Mouse (Mus musculus): ENCODE data around the gene Dync1h1. TPM values are rescaled to one million over a fixed set of nuclear protein-coding genes. Genes with fewer than 3 reads are reported as not detected.
A peak's percentile ranks its signal among the peaks of the same experiment; 100 is the strongest.
"Not testable (repeated sequence)": the region's sequence is repeated elsewhere in the genome, so short reads cannot be mapped to it uniquely, and the experiment has no call there.

The Dync1h1 gene
- polyA plus RNA-seq, 1 experiment from 2014 or later: 41.9 TPM

DNA sequence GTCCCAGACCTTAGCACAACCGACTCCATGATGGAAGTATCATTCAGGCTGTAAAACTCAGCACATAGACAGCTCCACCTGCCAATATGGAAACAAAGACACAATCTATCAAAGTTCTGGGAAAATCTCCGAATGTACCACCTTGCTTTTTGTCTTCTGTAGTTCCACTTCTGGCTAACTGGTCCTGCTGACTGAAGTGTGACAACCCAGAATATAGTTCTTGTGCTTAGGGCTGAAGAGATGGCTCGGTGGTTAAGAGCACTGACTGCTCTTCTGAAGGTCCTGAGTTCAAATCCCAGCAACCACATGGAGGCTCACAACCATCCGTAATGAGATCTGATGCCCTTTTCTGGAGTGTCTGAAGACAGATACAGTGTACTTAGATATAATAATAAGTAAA is 104.2 kb downstream of the Dync1h1 start:
- not testable (repeated sequence) for H3K9me3 ChIP-seq (ENCODE audit: control insufficient read depth, low read length); H3K9ac ChIP-seq (ENCODE audit: low read length); H3K4me3 ChIP-seq (ENCODE audit: low read length); H3K4me2 ChIP-seq (ENCODE audit: low read depth, low read length); H3K4me1 ChIP-seq (replicated peaks; ENCODE audit: control insufficient read depth, insufficient read depth, low read length); ATAC-seq (ENCODE audit: low read depth); H3K27me3 ChIP-seq (ENCODE audit: control insufficient read depth, insufficient read depth, low read depth, low read length); H3K36me3 ChIP-seq (ENCODE audit: control insufficient read depth, insufficient read depth, low read length); H3K27ac ChIP-seq (ENCODE audit: low read length)
- WGBS: 82% methylated on average over 4 of the region's 4 CpGs

DNA sequence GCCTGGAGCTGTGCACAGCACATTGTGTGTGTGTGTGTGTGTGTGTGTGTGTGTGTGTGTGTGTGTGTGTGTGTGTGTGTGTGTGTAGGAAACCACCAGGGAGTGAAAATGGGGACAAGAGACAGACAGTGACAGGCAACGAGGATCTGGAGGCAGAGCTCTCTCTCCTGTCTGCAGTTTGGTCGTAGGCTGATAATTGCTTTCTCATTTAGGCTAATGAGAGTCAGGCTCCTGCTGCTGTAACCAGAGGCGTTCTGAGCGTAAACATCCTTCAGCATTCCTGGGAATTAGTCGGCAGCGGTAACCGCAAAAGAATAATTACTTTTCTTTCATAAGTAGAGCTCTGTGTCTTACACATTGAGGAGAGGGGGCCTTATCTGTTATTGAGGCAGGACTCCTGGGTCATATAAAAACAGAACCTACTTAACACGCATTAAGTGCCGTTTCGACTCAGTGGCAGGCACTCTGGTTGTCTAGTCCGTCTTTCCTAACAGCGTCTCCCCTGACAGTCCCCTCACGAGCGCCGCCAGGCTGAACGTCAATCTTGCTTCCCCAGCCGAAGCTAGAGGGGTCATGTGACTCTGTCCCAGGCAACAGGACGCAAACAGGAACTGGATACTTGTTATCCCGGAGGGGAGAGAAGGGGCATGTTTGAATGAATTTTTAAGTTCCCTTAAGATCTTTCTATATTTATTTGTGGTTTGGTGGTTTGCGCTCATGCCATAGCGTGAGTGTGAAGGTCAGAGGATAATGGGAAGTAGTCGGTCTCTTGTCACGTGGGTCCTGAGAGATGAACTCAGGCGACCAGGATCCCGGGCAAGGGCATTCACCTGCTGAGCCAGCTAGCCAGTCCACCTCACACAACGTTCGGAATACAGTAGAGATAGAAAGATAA is 105.3 kb downstream of the Dync1h1 start:
- H3K27me3 ChIP-seq (ENCODE audit: control insufficient read depth, insufficient read depth, low read depth, low read length): no peaks in the 10 kb centered on the region
- H3K9me3 ChIP-seq (ENCODE audit: control insufficient read depth, low read length): no peaks in the 10 kb centered on the region
- H3K27ac ChIP-seq (ENCODE audit: low read length): no peak overlapping the region
- under 1% methylated on average over 27 of the region's 27 CpGs for WGBS
- ATAC-seq (ENCODE audit: low read depth): peak; percentile 83
- peak overlapping the region; percentile 40 for H3K4me3 ChIP-seq (ENCODE audit: low read length)
- no peaks in the 10 kb centered on the region; the same call in 1 of the 2 replicates for H3K4me1 ChIP-seq (replicated peaks; ENCODE audit: control insufficient read depth, insufficient read depth, low read length)
- no peaks in the 10 kb centered on the region for H3K36me3 ChIP-seq (ENCODE audit: control insufficient read depth, insufficient read depth, low read length)
- H3K4me2 ChIP-seq (ENCODE audit: low read depth, low read length): peak overlapping the region; percentile 79
- H3K9ac ChIP-seq (ENCODE audit: low read length): peak overlapping the region; percentile 61

DNA sequence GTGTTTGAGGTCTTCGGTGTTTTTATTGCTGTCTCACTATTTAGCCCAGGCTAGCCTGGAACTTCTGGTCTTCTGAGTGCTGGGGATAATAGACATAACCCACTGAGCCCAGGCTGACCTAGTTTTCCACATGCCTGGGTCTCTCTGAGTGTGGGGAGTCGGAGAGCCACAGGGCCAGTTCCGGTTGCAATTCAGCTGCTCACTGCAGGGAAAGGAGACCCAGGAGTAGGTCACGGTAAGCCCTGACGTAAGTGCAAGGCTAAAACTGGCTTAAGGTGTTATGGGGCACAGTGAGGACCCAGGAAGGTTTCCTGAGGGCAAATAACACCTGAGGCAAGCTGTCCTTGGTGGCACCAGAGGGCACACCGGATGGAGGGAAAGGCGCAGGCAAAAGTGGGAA is 106.2 kb downstream of the Dync1h1 start:
- 84% methylated on average over 7 of the region's 7 CpGs for WGBS
- H3K27me3 ChIP-seq (ENCODE audit: control insufficient read depth, insufficient read depth, low read depth, low read length): no peaks in the 10 kb centered on the region
- H3K4me2 ChIP-seq (ENCODE audit: low read depth, low read length): no peak overlapping the region
- no peaks in the 10 kb centered on the region for H3K9me3 ChIP-seq (ENCODE audit: control insufficient read depth, low read length)
- H3K36me3 ChIP-seq (ENCODE audit: control insufficient read depth, insufficient read depth, low read length): no peaks in the 10 kb centered on the region
- no peak overlapping the region for H3K27ac ChIP-seq (ENCODE audit: low read length)
- no peaks in the 10 kb centered on the region; the same call in 1 of the 2 replicates for H3K4me1 ChIP-seq (replicated peaks; ENCODE audit: control insufficient read depth, insufficient read depth, low read length)
- H3K4me3 ChIP-seq (ENCODE audit: low read length): no peak overlapping the region
- H3K9ac ChIP-seq (ENCODE audit: low read length): no peak overlapping the region
- no peak for ATAC-seq (ENCODE audit: low read depth)

DNA sequence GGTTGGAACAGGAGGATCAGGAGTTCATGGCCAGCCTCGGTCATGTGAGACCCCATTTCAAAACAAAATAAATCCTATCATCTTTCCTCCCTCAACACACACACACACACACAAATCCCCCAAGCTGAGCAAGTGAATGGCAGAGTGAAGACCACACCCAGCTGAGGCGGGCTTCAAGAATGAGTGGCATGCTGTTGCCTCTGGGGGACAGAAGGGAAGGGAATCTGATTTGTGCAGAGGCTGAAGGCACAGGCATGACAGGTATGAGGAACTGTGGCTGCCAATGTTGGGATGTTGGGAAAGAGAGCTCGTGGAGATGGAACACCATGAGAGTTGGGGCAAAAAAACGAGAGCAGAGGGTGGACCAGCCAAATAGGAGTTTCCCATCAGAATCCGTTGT is 110.0 kb downstream of the Dync1h1 start:
- no peak overlapping the region for H3K27ac ChIP-seq (ENCODE audit: low read length)
- 56% methylated on average over 5 of the region's 5 CpGs for WGBS
- H3K4me1 ChIP-seq (replicated peaks; ENCODE audit: control insufficient read depth, insufficient read depth, low read length): no peaks in the 10 kb centered on the region; the same call in 1 of the 2 replicates
- H3K4me3 ChIP-seq (ENCODE audit: low read length): no peak overlapping the region
- H3K27me3 ChIP-seq (ENCODE audit: control insufficient read depth, insufficient read depth, low read depth, low read length): no peaks in the 10 kb centered on the region
- no peak overlapping the region for H3K9ac ChIP-seq (ENCODE audit: low read length)
- ATAC-seq (ENCODE audit: low read depth): no peak
- no peaks in the 10 kb centered on the region for H3K36me3 ChIP-seq (ENCODE audit: control insufficient read depth, insufficient read depth, low read length)
- H3K4me2 ChIP-seq (ENCODE audit: low read depth, low read length): no peak overlapping the region
- 0 out of 2 replicates have a peak, but pooled peaks cover 3% of the 10 kb centered on the region for H3K9me3 ChIP-seq (ENCODE audit: control insufficient read depth, low read length)

DNA sequence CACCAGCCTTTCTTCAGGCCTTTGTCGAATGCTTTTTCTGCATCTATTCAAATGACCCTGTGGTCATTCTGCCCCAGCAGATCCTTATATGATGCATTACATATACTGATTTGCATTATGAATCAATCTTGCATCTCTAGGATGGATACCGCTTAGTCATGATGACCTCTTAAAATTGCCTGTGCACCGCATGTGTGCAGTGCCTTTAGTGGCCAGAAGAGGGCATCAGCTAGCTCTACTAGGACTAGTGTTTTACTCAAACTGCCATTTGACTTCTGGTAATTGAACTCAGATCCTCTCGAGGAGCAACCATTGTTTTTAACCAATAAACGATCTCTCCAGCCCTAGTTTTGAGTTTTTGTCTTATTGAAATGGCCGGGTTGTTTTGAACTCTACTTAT is 112.5 kb downstream of the Dync1h1 start:
- 95% methylated on average over 6 of the region's 6 CpGs for WGBS
- Histone ChIP-seq H3K27me3 (ENCODE audit: control insufficient read depth, insufficient read depth, low read depth, low read length) (no peaks in the 10 kb centered on the region), H3K36me3 (ENCODE audit: control insufficient read depth, insufficient read depth, low read length) (no peaks in the 10 kb centered on the region), H3K27ac (ENCODE audit: low read length) (no peak overlapping the region), H3K9me3 (ENCODE audit: control insufficient read depth, low read length) (0 out of 2 replicates have a peak, but pooled peaks cover 3% of the 10 kb centered on the region), H3K9ac (ENCODE audit: low read length) (no peak overlapping the region), H3K4me3 (ENCODE audit: low read length) (no peak overlapping the region), H3K4me1 (replicated peaks; ENCODE audit: control insufficient read depth, insufficient read depth, low read length) (no peaks in the 10 kb centered on the region), H3K4me2 (ENCODE audit: low read depth, low read length) (no peak overlapping the region)
- no peak for ATAC-seq (ENCODE audit: low read depth)

DNA sequence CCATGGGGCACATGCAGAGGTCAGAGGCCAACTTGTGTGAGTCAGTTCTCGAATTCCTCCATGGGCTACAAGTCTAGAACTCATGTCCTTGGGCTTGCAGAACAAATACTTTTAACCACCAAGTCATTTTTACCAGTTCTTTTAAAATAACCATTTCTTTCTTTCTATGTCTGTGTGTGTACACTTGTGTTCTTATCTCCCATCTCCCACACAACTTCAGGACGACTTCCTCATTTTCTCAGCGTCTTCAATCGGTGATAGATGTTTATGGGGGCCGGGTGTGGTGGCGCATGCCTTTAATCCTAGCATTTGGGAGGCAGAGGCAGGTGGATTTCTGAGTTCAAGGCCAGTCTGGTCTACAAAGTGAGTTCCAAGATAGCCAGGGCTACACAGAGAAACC is 113.0 kb downstream of the Dync1h1 start:
- no peak for ATAC-seq (ENCODE audit: low read depth)
- Histone ChIP-seq H3K9me3 (ENCODE audit: control insufficient read depth, low read length) (0 out of 2 replicates have a peak, but pooled peaks cover 3% of the 10 kb centered on the region), H3K27me3 (ENCODE audit: control insufficient read depth, insufficient read depth, low read depth, low read length) (no peaks in the 10 kb centered on the region), H3K36me3 (ENCODE audit: control insufficient read depth, insufficient read depth, low read length) (no peaks in the 10 kb centered on the region), H3K4me2 (ENCODE audit: low read depth, low read length) (no peak overlapping the region), H3K4me3 (ENCODE audit: low read length) (no peak overlapping the region), H3K4me1 (replicated peaks; ENCODE audit: control insufficient read depth, insufficient read depth, low read length) (no peaks in the 10 kb centered on the region), H3K9ac (ENCODE audit: low read length) (no peak overlapping the region), H3K27ac (ENCODE audit: low read length) (no peak overlapping the region)
- 87% methylated on average over 6 of the region's 6 CpGs for WGBS

DNA sequence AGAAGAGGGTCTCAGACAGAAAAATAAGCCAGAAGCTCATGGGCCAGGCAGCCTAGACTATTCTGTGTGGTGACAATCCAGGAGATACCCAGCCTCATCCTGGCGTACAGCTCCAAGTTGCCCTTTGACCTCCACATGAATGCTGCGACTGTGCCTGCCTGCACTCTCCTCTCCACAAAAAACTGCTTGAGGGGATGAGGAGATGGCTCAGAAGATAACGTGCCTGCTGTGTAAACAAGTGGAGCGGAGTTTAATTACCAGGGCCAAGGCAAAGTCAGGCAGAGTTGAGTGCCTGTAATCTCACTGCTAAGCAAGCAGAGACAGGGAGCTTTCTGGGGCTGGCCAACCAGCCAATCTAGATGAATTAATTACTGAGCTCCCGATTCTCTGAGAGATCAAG is 114.8 kb downstream of the Dync1h1 start:
- Histone ChIP-seq H3K27ac (ENCODE audit: low read length) (no peak overlapping the region), H3K9me3 (ENCODE audit: control insufficient read depth, low read length) (0 out of 2 replicates have a peak, but pooled peaks cover 3% of the 10 kb centered on the region), H3K9ac (ENCODE audit: low read length) (no peak overlapping the region), H3K4me1 (replicated peaks; ENCODE audit: control insufficient read depth, insufficient read depth, low read length) (no peaks in the 10 kb centered on the region), H3K4me3 (ENCODE audit: low read length) (no peak overlapping the region), H3K27me3 (ENCODE audit: control insufficient read depth, insufficient read depth, low read depth, low read length) (no peaks in the 10 kb centered on the region), H3K36me3 (ENCODE audit: control insufficient read depth, insufficient read depth, low read length) (no peaks in the 10 kb centered on the region), H3K4me2 (ENCODE audit: low read depth, low read length) (no peak overlapping the region)
- WGBS: 15% methylated on average over 5 of the region's 5 CpGs
- ATAC-seq (ENCODE audit: low read depth): no peak

Small RNA genes within 50 kb of the gene (microRNA-seq; reads per million reads assigned to microRNA genes)
- not detected for gene Gm27299

Other genes with a start within 250 kb of the Dync1h1 start
- 150 and 156 TPM in 2 replicates for gene Ppp2r5c, start 154.3 kb upstream of the Dync1h1 start, polyA plus RNA-seq (2015; fragmentation: Nextera tagmentation; extraction: Ambion mirVana)
- not detected in 2 replicates for gene 1700001K19Rik, start 81.2 kb downstream of the Dync1h1 start, polyA plus RNA-seq (2015; fragmentation: Nextera tagmentation; extraction: Ambion mirVana)
- gene Hsp90aa1, start 101.3 kb downstream of the Dync1h1 start, polyA plus RNA-seq (2015; fragmentation: Nextera tagmentation; extraction: Ambion mirVana): 806 and 832 TPM in 2 replicates
- 22.8 and 25.3 TPM in 2 replicates for gene Wdr20, start 136.5 kb downstream of the Dync1h1 start, polyA plus RNA-seq (2015; fragmentation: Nextera tagmentation; extraction: Ambion mirVana)
- 7.9 and 9.8 TPM in 2 replicates for gene Mok, start 239.5 kb downstream of the Dync1h1 start, polyA plus RNA-seq (2015; fragmentation: Nextera tagmentation; extraction: Ambion mirVana)
- gene Zfp839, start 248.8 kb downstream of the Dync1h1 start, polyA plus RNA-seq (2015; fragmentation: Nextera tagmentation; extraction: Ambion mirVana): 5.8 and 5.9 TPM in 2 replicates

Data from lung, embryonic 16.5 days (tissue).